In genomic region chr3:33143592-33143991, GRCm38 (mm10) we compare ENCODE assay signal across 10 mouse cellular contexts. TPM values are rescaled to one million over a fixed set of nuclear protein-coding genes. Genes with fewer than 3 reads are reported as not detected.
DNase-seq lines count a peak whose midpoint lies in the region; ATAC-seq and TF ChIP-seq lines count a peak whose summit lies in the region.
"Had no signal": no experiment of that assay in that cellular context is flagged by ENCODE, and none has a peak within 500 bp of the region (broad histone marks: within the 10 kb centered on the region; RNA-seq: fewer than 3 reads in every experiment).

No protein-coding gene starts in this region.

- H3K4me2 ChIP-seq in heart, postnatal 0 days (ENCODE audit: low read depth, low read length) = peak overlapping the region; percentile 72; the same call in 1 of the 2 replicates
- peak overlapping the region; percentile 85; the same call in 1 of the 2 replicates for H3K4me2 ChIP-seq in embryonic facial prominence, embryonic 15.5 days (replicated peaks)
- peak overlapping the region; percentile 71 for H3K4me2 ChIP-seq in hindbrain, postnatal 0 days (ENCODE audit: low read depth, low read length)
- H3K4me2 ChIP-seq in midbrain, embryonic 16.5 days (ENCODE audit: low read length) = peak overlapping the region; percentile 91
- no peak overlapping the region for H3K4me2 ChIP-seq in liver, postnatal 0 days (ENCODE audit: low read depth, low read length)

- no peak for DNase-seq in heart, postnatal 0 days (ENCODE audit: low spot score)
- no peak for DNase-seq in heart, adult 2 months
- no peak for DNase-seq in hindbrain, postnatal 0 days (ENCODE audit: low spot score)
- no peak for DNase-seq in retina, embryonic 14.5 days (ENCODE audit: low spot score)
- no peak for DNase-seq in liver, postnatal 0 days
- DNase-seq in ovary, postnatal 10 days (ENCODE audit: low spot score) = no peak

- no peak overlapping the region for H3K9ac ChIP-seq in heart, postnatal 0 days (replicated peaks; ENCODE audit: low read depth, low read length)
- H3K9ac ChIP-seq in heart, adult 2 months (ENCODE audit: low read depth, low read length) = no peak overlapping the region
- no peak overlapping the region for H3K9ac ChIP-seq in embryonic facial prominence, embryonic 15.5 days
- no peak overlapping the region for H3K9ac ChIP-seq in hindbrain, postnatal 0 days (replicated peaks; ENCODE audit: low read length)
- no peak overlapping the region for H3K9ac ChIP-seq in midbrain, embryonic 16.5 days (ENCODE audit: low read depth, low read length)
- H3K9ac ChIP-seq in liver, postnatal 0 days (replicated peaks) = no peak overlapping the region
- H3K9ac ChIP-seq: liver, embryonic 12.5 days had no signal

- TF ChIP-seq EP300 in heart, postnatal 0 days (IDR thresholded peaks at IDR 0.05; ENCODE audit: low read depth) = no peak
- no peak for TF ChIP-seq EP300 in heart, adult 2 months (IDR thresholded peaks at IDR 0.05; ENCODE audit: insufficient read depth, low read depth, low read length)
- no peak for TF ChIP-seq EP300 in liver, postnatal 0 days (IDR thresholded peaks at IDR 0.05; ENCODE audit: low read depth)

- ATAC-seq in heart, postnatal 0 days (ENCODE audit: insufficient read depth, low read depth) = no peak
- no peak for ATAC-seq in embryonic facial prominence, embryonic 15.5 days (ENCODE audit: insufficient number of reproducible peaks, low FRiP score, low TSS enrichment, low read depth)
- no peak for ATAC-seq in hindbrain, postnatal 0 days
- ATAC-seq in midbrain, embryonic 16.5 days = peak; percentile 33; the same call in 1 of the 2 replicates
- no peak for ATAC-seq in liver, postnatal 0 days
- ATAC-seq: CD4-positive, CD25-positive, alpha-beta regulatory T cell, adult 4 months had no signal

- WGBS in heart, postnatal 0 days = 76% methylated on average over 7 of the region's 7 CpGs
- 84% methylated on average over 7 of the region's 7 CpGs for WGBS in heart, adult 2 months
- 81% methylated on average over 7 of the region's 7 CpGs for WGBS in embryonic facial prominence, embryonic 15.5 days
- 76% methylated on average over 7 of the region's 7 CpGs for WGBS in hindbrain, postnatal 0 days
- WGBS in midbrain, embryonic 16.5 days = 82% methylated on average over 7 of the region's 7 CpGs
- 53% methylated on average over 7 of the region's 7 CpGs for WGBS in liver, postnatal 0 days (ENCODE audit: insufficient replicate concordance)

- no peaks in the 10 kb centered on the region for H3K4me1 ChIP-seq in heart, postnatal 0 days (ENCODE audit: control insufficient read depth, insufficient read depth)
- H3K4me1 ChIP-seq in heart, adult 2 months (ENCODE audit: control insufficient read depth, insufficient read depth, low read length) = no peaks in the 10 kb centered on the region
- H3K4me1 ChIP-seq in embryonic facial prominence, embryonic 15.5 days = peaks cover 10% of the 10 kb centered on the region
- H3K4me1 ChIP-seq in hindbrain, postnatal 0 days (ENCODE audit: insufficient read depth, low read length) = no peaks in the 10 kb centered on the region
- H3K4me1 ChIP-seq in midbrain, embryonic 16.5 days (ENCODE audit: control insufficient read depth, insufficient read depth, low read length) = no peaks in the 10 kb centered on the region; the same call in 1 of the 2 replicates
- H3K4me1 ChIP-seq in liver, postnatal 0 days (ENCODE audit: insufficient read depth) = peaks cover 6% of the 10 kb centered on the region; the same call in 1 of the 2 replicates

- H3K79me2 ChIP-seq in heart, adult 2 months (replicated peaks; ENCODE audit: control insufficient read depth, insufficient read depth, low read length) = no peaks in the 10 kb centered on the region

- no peak overlapping the region for H3K27ac ChIP-seq in heart, postnatal 0 days (ENCODE audit: low read depth)
- H3K27ac ChIP-seq in heart, adult 2 months = no peak overlapping the region
- no peak overlapping the region for H3K27ac ChIP-seq in embryonic facial prominence, embryonic 15.5 days (replicated peaks)
- no peak overlapping the region for H3K27ac ChIP-seq in hindbrain, postnatal 0 days
- no peak overlapping the region for H3K27ac ChIP-seq in midbrain, embryonic 16.5 days (ENCODE audit: low read length)
- no peak overlapping the region for H3K27ac ChIP-seq in liver, postnatal 0 days (ENCODE audit: low read depth)
- H3K27ac ChIP-seq: liver, embryonic 12.5 days had no signal

- peak overlapping the region; percentile 54; the same call in 1 of the 2 replicates for H3K4me3 ChIP-seq in heart, postnatal 0 days (ENCODE audit: low read depth, low read length)
- no peak overlapping the region for H3K4me3 ChIP-seq in heart, adult 2 months
- H3K4me3 ChIP-seq in embryonic facial prominence, embryonic 15.5 days (replicated peaks) = peak overlapping the region; percentile 64; the same call in 1 of the 2 replicates
- peak overlapping the region; percentile 70 for H3K4me3 ChIP-seq in hindbrain, postnatal 0 days (ENCODE audit: low read length)
- H3K4me3 ChIP-seq in midbrain, embryonic 16.5 days (ENCODE audit: low read depth, low read length) = peak overlapping the region; percentile 70
- no peak overlapping the region for H3K4me3 ChIP-seq in liver, postnatal 0 days (ENCODE audit: low read depth, low read length)

- TF ChIP-seq CTCF in heart, postnatal 0 days (IDR thresholded peaks at IDR 0.05; ENCODE audit: low read depth) = no peak
- TF ChIP-seq CTCF in heart, adult 2 months (IDR thresholded peaks at IDR 0.05) = no peak
- TF ChIP-seq CTCF in hindbrain, postnatal 0 days (IDR thresholded peaks at IDR 0.05; ENCODE audit: low read depth) = no peak
- no peak for TF ChIP-seq CTCF in liver, postnatal 0 days (IDR thresholded peaks at IDR 0.05; ENCODE audit: low read depth)

- H3K36me3 ChIP-seq in heart, postnatal 0 days (replicated peaks; ENCODE audit: control insufficient read depth, insufficient read depth, low read length) = no peaks in the 10 kb centered on the region
- H3K36me3 ChIP-seq in heart, adult 2 months (ENCODE audit: control insufficient read depth, insufficient read depth, low read length) = no peaks in the 10 kb centered on the region
- no peaks in the 10 kb centered on the region for H3K36me3 ChIP-seq in embryonic facial prominence, embryonic 15.5 days
- H3K36me3 ChIP-seq in hindbrain, postnatal 0 days (ENCODE audit: insufficient read depth, low read length) = no peaks in the 10 kb centered on the region
- H3K36me3 ChIP-seq in midbrain, embryonic 16.5 days (ENCODE audit: control insufficient read depth, insufficient read depth, low read length) = no peaks in the 10 kb centered on the region
- no peaks in the 10 kb centered on the region for H3K36me3 ChIP-seq in liver, postnatal 0 days (replicated peaks; ENCODE audit: insufficient read depth, low read length)
- H3K36me3 ChIP-seq: liver, embryonic 12.5 days had no signal

- peaks cover 32% of the 10 kb centered on the region for H3K27me3 ChIP-seq in heart, postnatal 0 days (ENCODE audit: control insufficient read depth, insufficient read depth, low read length)
- no peaks in the 10 kb centered on the region for H3K27me3 ChIP-seq in heart, adult 2 months (ENCODE audit: control insufficient read depth, insufficient read depth, low read length)
- H3K27me3 ChIP-seq in embryonic facial prominence, embryonic 15.5 days = peaks cover 21% of the 10 kb centered on the region
- 0 out of 2 replicates have a peak, but pooled peaks cover 5% of the 10 kb centered on the region for H3K27me3 ChIP-seq in hindbrain, postnatal 0 days (ENCODE audit: insufficient read depth, low read length)
- no peaks in the 10 kb centered on the region; the same call in 1 of the 2 replicates for H3K27me3 ChIP-seq in midbrain, embryonic 16.5 days (ENCODE audit: control insufficient read depth, insufficient read depth, low read depth, low read length)
- peaks cover 11% of the 10 kb centered on the region for H3K27me3 ChIP-seq in liver, postnatal 0 days (ENCODE audit: insufficient read depth, low read length)

- TF ChIP-seq POLR2A in heart, adult 2 months (IDR thresholded peaks at IDR 0.05; ENCODE audit: insufficient read depth, low read depth, low read length) = no peak

- no peaks in the 10 kb centered on the region for H3K9me3 ChIP-seq in heart, postnatal 0 days (replicated peaks; ENCODE audit: control insufficient read depth, low read length)
- no peaks in the 10 kb centered on the region for H3K9me3 ChIP-seq in embryonic facial prominence, embryonic 15.5 days (replicated peaks)
- H3K9me3 ChIP-seq in hindbrain, postnatal 0 days (ENCODE audit: low read length) = no peaks in the 10 kb centered on the region
- H3K9me3 ChIP-seq in midbrain, embryonic 16.5 days (replicated peaks; ENCODE audit: control insufficient read depth, low read length, poor library complexity, severe bottlenecking) = no peaks in the 10 kb centered on the region
- H3K9me3 ChIP-seq in liver, postnatal 0 days (ENCODE audit: low read length) = no peaks in the 10 kb centered on the region
- H3K9me3 ChIP-seq: liver, embryonic 12.5 days had no signal

- intact Hi-C loops in heart, adult 2 months (cut with DNase I) = no loop called here

RNA-seq across cellular contexts. Expression of gene Pex5l, which starts 0.5 kb away (rescaled TPM):
- total RNA-seq in heart, postnatal 0 days (2014; rRNA removed; ENCODE audit: low replicate concordance) = 1.5 TPM in 1 of 2 replicates, not detected in the other
- 0.07 and 0.15 TPM in 2 replicates for polyA plus RNA-seq in heart, postnatal 0 days (2015; fragmentation: Nextera tagmentation; extraction: Ambion mirVana)
- under 1 TPM; 0.45 to 0.47 TPM for total RNA-seq in heart, adult 2 months (2021)
- polyA plus RNA-seq in heart, adult 2 months (2012; rRNA removed) = 0.51 and 1.1 TPM in 2 replicates
- 1.0 TPM in 2 replicates for polyA plus RNA-seq in embryonic facial prominence, embryonic 15.5 days (2015; fragmentation: Nextera tagmentation; extraction: Ambion mirVana)
- total RNA-seq in hindbrain, postnatal 0 days (2014; rRNA removed) = 19.9 and 28.8 TPM in 2 replicates
- 5.1 and 5.5 TPM in 2 replicates for polyA plus RNA-seq in hindbrain, postnatal 0 days (2015; fragmentation: Nextera tagmentation; extraction: Ambion mirVana)
- 2.1 and 2.9 TPM in 2 replicates for polyA plus RNA-seq in midbrain, embryonic 16.5 days (2015; fragmentation: Nextera tagmentation; extraction: Ambion mirVana)
- not detected in 2 replicates for polyA plus RNA-seq in liver, postnatal 0 days (2015; fragmentation: Nextera tagmentation; extraction: Ambion mirVana)
- polyA plus RNA-seq: CD4-positive, CD25-positive, alpha-beta regulatory T cell, adult 4 months; liver, embryonic 12.5 days had no signal

Comparison
In these comparisons a context has a peak if more than half of its experiments do, and no peak if none do; other contexts are left out.
1. H3K4me3 ChIP-seq: peak in heart, postnatal 0 days (single experiment), embryonic facial prominence, embryonic 15.5 days (single experiment), hindbrain, postnatal 0 days (single experiment) and midbrain, embryonic 16.5 days (single experiment); none in heart, adult 2 months (single experiment) and liver, postnatal 0 days (single experiment).